Mouse (Mus musculus) adipocyte (in vitro differentiated cells): ENCODE results near the gene Cldn8.

Source experiments
- DNase-seq: peaks from one replicate; pipeline ENCODE4 v3.0.0-alpha.2; 2016; ENCODE audit warnings: low spot score

Cldn8 gene

GRCm38 (mm10) chr16:88563045-88563913 lies at the start of gene Cldn8:
TSS of gene Cldn8 (minus strand) at chr16:88563183.
- DNase-seq, result no peak

DNA sequence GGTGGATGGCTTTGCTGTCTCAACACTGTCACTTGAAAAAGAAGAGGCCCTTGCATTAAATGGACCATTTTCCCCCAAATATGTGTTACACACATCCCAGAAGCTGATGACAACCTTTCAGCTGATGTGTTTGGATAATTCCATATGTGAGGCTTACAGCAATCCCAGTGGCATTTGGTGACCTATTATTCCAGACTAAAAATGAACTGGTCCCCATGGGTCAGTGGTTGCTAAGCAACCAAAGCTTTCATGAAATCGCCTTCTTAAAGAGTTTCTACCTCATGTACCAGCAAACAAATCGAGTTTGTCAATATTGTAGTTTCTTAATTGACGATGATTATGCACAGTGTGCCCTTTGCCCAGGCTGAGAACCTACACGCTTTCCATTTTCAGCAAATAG lies 49.7 kb upstream of the Cldn8 start:
- no peak for DNase-seq

DNA sequence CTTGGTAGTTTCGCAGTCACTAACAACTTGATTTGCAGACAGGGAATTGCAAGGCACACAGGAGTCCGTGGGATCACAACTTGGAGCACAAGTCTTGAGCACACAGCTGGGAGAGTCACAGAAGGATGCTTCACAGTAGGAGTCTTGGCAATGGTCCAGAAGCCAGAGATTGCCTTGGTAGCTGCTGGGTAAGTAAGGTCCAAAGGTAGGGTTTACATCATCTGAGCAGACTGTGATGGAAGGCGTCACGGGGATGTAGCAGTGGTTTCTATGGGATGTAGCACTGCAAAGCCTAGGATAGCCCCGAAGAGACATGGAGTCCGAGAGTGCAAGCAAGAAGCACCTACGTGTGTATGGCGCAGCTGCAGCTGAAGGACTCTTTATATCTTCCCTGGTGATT lies 48.9 kb upstream of the Cldn8 start, which contains the start of gene Krtap24-1:
Gene Krtap24-1, minus strand, starts transcription at position 358 of the 400 bp plus-strand sequence.
- no peak for DNase-seq

DNA sequence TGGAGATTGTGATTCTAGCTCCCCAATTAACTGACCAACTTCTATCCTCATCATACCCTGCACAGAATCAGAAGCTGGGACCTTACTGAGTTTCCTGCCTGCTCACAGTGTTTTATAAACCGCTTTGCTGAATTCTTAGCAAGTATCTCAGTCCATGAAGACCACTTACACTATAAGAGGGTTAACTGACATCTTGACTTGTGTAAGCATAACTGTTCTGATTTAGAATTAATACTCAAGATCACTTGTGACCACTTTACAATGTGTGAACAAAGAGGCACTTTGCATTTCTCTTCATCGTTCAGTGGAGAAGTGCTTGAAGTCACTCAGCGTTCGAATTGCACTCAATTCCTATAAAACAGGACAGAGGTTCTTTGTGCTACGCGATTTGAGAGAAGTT lies 41.6 kb upstream of the Cldn8 start:
- DNase-seq, result no peak

GRCm38 (mm10) chr16:88602464-88602863 lies 39.5 kb upstream of the Cldn8 start:
- DNase-seq, result no peak

DNA sequence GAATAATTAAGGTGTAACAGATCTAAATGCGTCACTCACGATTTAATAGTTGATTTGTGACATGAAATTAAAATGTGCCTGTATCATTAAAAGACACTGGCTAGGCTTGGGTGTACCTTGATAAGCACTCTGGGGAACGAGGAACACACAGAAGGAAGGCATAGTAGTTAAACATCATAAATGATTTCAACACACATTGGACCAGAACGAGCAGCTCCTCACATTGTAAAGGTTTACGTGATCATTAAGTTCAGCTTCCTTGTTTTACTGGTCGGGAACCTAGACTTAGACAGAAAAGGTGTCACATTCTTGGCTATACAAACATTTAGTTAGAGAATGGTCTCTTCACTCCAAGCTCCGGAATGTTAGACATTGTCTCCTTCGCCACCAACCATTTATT lies 37.3 kb upstream of the Cldn8 start:
- DNase-seq, result no peak

DNA sequence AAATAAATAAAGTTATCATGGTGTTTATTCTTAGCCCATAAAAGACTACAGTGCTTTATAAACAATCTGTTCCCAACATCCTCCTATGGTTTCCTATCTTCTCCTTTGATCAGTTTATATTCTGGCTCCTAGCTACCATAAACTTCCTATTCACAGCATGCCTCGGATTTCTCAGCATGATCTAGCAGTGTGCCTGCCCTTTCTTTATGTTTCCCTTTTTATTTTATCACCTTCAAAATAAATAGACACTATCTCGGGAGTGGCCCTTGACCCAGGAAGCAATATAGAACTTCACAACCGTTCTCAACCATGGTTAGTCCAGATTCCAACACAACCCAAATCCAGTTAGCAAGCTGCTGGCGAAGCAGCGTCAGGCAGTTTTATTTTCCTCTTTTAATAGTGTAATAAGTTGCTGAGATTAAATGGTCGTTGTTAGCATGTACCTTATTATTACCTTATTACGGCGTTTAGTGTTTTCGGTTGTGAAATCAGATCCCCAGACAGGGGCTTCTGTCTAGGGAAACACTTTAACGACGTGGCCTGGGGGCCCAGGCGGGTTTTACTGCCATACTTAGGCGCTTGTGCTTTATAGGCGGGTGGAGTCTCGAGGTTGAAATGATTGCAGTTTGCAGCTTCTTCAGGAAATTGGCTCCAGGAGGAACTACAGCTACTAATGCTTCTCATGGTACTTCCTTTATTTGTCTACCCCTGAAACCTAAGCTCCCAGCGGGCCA lies 36.7 kb upstream of the Cldn8 start:
- no peak for DNase-seq

- no peak for DNase-seq
These were observed 29.8 kb upstream of the Cldn8 start for GRCm38 (mm10) chr16:88592758-88593157.

- no peak for DNase-seq
These were observed 20.4 kb upstream of the Cldn8 start for GRCm38 (mm10) chr16:88583338-88583737.

DNA sequence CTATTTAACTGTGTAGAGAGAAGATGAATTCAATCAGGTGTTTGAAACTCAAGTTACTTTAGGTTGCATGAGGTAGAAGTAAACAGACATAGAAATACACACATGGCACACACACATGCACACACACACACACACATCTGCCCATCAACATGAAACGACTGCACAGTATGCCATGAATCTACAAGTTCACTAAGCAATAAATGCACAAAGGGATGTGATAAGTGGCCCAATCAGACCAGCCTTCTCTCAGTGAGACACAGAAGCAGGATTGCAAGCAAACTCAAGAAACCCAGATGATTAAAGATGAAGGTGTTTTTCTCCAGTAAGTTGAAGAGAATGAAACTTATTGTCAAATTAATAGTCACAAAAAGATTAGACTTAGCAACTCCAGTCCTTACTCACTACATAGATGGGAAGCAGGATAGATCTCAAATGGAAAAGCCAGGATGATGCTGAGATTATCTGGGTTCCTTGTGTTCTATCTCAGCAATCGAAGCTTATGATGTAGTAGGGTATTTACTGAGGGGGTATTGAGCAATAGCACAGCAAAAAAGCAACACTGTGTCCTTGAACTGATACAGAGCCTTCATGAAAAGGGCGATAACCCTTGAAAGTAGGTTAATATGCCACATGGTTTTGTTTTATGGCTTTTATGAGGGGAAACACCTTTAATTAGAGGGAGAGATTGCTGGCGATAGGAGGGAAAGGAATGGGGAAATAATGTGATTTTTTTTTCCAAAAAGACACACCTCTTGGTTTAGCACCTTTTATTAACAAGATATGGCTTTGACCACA lies 13.1 kb upstream of the Cldn8 start:
- DNase-seq, result no peak

- no peak for DNase-seq
These were observed 10.0 kb upstream of the Cldn8 start for GRCm38 (mm10) chr16:88572904-88573404.

DNA sequence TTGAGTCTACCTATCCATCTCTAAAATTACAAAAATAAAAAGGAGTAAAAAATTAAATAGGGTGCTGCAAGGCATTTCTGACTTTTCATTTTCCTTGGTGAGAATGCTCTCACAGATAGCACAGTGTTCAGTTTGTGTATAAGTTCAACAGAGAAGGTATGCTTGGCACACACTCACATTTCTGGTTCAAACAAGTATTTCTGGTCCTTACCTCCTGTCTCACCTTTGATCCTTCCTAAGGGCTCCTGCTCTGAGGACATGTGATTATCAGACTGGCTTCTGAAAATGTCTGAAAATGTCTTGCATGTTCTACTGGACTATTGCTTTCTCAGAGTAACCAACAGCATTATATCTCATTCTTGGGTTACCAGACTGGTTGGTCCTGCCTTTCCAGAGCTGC lies 7.2 kb upstream of the Cldn8 start:
- no peak for DNase-seq

DNA sequence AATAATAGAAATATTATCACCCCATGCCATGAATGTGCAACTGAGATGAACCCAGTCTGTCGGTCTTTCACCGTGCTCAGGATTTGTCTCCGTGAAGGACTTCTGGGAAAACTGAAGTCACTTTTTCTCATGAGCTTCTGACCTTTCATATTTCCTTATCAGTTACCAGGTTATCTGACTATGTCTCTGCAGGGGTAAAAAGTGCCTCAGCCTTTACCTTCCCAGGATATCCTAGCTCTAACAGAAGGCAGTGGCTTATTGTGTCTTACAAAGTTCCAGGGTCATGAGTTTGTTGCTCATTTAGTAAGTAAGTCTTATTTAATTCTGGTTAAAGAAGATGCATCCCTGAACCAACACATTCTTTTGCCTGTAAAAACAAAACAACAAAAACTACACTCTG lies 6.7 kb upstream of the Cldn8 start:
- DNase-seq, result no peak

GRCm38 (mm10) chr16:88569096-88569495 lies 6.1 kb upstream of the Cldn8 start:
- DNase-seq, result no peak

GRCm38 (mm10) chr16:88561617-88562164 lies 1.3 kb downstream of the Cldn8 start:
- no peak for DNase-seq

DNA sequence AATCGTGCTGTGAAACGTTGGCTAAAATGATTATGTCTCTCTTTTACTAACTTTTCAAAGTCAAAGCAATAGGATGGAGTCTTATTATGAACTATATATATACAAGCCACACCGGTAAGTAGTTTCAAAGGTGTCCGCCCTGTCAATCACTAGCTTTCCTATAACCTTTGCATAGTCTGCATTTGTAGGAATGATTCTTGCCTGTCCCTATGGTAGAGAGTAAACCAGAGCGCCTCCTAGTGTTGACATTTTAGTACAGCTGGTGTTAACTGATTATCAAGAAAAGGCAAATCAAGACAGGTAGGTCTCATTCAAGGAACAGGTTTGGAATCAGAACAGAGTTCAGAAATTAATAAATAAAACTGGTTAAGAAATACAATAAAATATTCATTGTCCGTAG lies 20.5 kb downstream of the Cldn8 start:
- DNase-seq, result no peak

DNA sequence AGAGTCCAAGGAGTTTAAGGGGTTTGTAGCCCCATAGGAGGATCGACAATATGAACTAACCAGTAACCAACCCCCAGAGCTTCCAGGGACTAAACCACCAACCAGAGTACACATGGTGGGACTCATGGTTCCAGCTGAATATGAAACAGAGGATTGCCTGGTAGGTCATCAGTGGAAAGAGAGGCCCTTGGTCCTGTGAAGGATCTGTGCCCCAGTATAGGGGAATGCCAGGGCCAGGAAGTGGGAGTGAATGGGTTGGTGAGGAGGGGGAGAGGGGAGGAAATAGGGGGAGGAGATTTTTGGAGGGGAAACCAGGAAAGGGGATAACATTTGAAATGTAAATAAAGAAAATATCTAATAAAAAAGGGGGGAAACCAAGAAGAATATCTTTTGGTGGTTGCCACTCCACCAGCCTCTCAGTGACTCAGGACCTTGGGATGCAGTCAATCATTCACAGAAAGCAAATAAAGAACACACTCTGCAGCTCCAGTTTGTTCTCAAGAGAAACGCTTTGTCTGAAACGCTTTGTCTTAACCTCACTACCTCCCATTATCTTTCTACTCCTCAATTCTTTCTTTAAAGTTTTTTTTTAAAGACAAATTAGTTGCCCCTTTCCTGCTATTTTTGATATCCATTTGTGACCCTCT lies 23.0 kb downstream of the Cldn8 start:
- no peak for DNase-seq

DNA sequence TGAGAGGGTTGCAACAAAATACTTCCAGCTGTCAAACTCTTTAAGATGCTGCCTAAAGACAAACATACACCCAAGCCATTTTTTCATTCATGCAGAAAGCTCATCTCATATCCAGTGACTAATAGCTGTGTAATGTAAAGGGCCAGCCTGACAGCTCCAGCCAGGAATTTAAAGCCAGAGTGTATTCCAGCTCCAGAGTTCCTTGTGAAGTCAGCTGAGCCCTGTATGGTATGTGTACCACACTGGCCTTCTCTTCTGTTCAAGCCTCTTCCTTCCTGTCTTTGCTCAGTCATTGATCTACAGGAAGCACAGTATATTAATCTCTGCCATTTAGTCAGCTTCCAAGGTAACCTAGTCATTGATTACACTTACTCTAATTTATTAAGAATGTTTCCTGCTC lies 51.6 kb downstream of the Cldn8 start:
- DNase-seq, result no peak
